Mouse (Mus musculus) heart, adult 2 months (tissue): ENCODE results near the gene Hjurp.

Source experiments
- CTCF ChIP-seq: fragments of 200-600 bp; IDR thresholded peaks from 2 replicates; pipeline ENCODE4 v1.8.1; 2022; ENCODE audit warnings: antibody characterized with exemption, mild to moderate bottlenecking, moderate library complexity
- POLR2A ChIP-seq: fragments of 200-500 bp; IDR thresholded peaks from 2 replicates; pipeline ENCODE4 v1.6.1; 2011; ENCODE audit warnings: mild to moderate bottlenecking, low read depth, low read length, control low read depth; ENCODE audit not compliant: insufficient read depth

GRCm38 (mm10) chr1:88220336-88220735, 57.1 kb downstream of the Hjurp start:
- TF ChIP-seq CTCF (no peak), POLR2A (no peak)
